Mouse (Mus musculus): ENCODE measurements around the gene Olfr1175-ps.

DNA sequence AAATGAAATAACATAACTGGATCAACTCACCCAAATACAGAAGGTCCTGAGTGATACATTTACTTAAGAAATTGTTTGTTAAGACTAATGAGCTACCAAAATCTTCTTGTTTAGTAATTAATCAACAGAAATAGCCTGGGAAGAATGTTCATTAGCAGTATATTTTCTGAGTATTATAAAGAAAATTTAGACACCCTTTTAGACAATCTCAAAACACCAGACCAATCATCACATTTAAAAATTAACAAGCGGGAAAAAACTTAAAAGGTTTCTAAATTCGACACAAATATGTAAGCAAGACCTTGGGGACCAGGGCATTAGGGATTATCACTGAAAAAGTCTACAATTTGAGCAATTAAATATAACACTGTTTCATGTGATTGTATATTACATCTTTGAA, at the start of gene Olfr1175-ps:
- no peak for TF ChIP-seq CTCF (IDR thresholded peaks at IDR 0.05; ENCODE audit: borderline replicate concordance, control insufficient read depth, extremely low read depth, insufficient read depth, low read length, poor library complexity)
- no peak for TF ChIP-seq POLR2A (IDR thresholded peaks at IDR 0.05; ENCODE audit: control insufficient read depth, extremely low read depth, insufficient read depth, low read length, poor library complexity)
